Mouse (Mus musculus) neural tube, embryonic 12.5 days (tissue): ENCODE measurements around the gene Rapgef5. TPM values are rescaled to one million over a fixed set of nuclear protein-coding genes. Genes with fewer than 3 reads are reported as not detected.

Experiments
- ATAC-seq: fragments of 200-750 bp; cut with Nextera tagmentation; 2 replicates; pipeline ENCODE4 v1.8.0; 2017; ENCODE audit warnings: low read depth, mild to moderate bottlenecking, moderate TSS enrichment, moderate library complexity; ENCODE audit not compliant: low FRiP score
- H3K27ac ChIP-seq: fragments of 300-500 bp; sonication (generic); 2 replicates; pipeline ENCODE4 v1.5.1; 2016
- H3K27me3 ChIP-seq: fragments of 300-500 bp; sonication (generic); replicated peaks from 2 replicates; pipeline ENCODE4 v1.6.1; 2016; ENCODE audit warnings: mild to moderate bottlenecking
- H3K36me3 ChIP-seq: fragments of 300-500 bp; sonication (generic); 2 replicates; pipeline ENCODE4 v1.6.1; 2016; ENCODE audit warnings: mild to moderate bottlenecking
- H3K4me1 ChIP-seq: fragments of 300-500 bp; sonication (generic); 2 replicates; pipeline ENCODE4 v1.6.1; 2016
- H3K4me2 ChIP-seq: fragments of 300-500 bp; sonication (generic); replicated peaks from 2 replicates; pipeline ENCODE4 v1.6.1; 2016; ENCODE audit warnings: mild to moderate bottlenecking
- H3K4me3 ChIP-seq: fragments of 300-500 bp; sonication (generic); 2 replicates; pipeline ENCODE4 v1.5.1; 2016
- H3K9ac ChIP-seq: fragments of 300-500 bp; sonication (generic); 2 replicates; pipeline ENCODE4 v1.6.1; 2016; ENCODE audit warnings: mild to moderate bottlenecking
- H3K9me3 ChIP-seq: fragments of 300-500 bp; sonication (generic); 2 replicates; pipeline ENCODE4 v1.6.1; 2016; ENCODE audit warnings: mild to moderate bottlenecking
- WGBS: fragments of 180-500 bp; shearing (Covaris S2); methylation state at CpG from one replicate; pipeline ENCODE4 v1.1.7; 2016; 5-methylcytosine and 5-hydroxymethylcytosine counted together
- polyA plus RNA-seq: library from polyadenylated mRNA; unstranded; fragments of >200 nt; fragmentation: Nextera tagmentation; extraction: Ambion mirVana; gene quantifications from 2 replicates; pipeline ENCODE4 v1.2.1, GENCODE M21; 2016

The Rapgef5 gene
- polyA plus RNA-seq, 1 experiment from 2014 or later = 35.8 TPM

DNA sequence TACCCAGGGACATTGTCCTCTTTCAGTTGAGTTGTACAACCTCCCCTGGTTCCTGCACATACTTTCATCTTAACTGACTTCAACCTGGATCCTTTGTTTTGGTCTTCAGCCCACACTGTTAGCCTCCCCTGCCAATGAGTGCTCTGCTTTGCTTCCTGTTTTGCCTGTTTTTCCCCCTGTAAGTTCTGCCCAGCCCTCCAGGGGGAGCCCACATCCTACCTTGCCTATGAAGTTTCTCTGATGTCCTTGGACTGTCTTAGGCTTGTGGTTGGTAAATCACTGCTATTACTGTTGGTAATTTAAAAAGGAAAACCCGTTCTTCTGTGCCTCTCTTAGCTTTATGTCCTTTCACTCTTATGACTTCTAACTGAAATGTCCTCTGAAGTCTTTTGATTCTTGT is 69.8 kb downstream of the Rapgef5 start:
- Histone ChIP-seq H3K27me3 (no peaks in the 10 kb centered on the region), H3K4me1 (no peaks in the 10 kb centered on the region), H3K4me2 (no peak overlapping the region), H3K27ac (no peak overlapping the region), H3K4me3 (no peak overlapping the region), H3K9ac (no peak overlapping the region), H3K36me3 (no peaks in the 10 kb centered on the region), H3K9me3 (no peaks in the 10 kb centered on the region)
- WGBS = 27% methylated on average over 1 of the region's 1 CpGs
- ATAC-seq = peak; percentile 50; the same call in 1 of the 2 replicates

DNA sequence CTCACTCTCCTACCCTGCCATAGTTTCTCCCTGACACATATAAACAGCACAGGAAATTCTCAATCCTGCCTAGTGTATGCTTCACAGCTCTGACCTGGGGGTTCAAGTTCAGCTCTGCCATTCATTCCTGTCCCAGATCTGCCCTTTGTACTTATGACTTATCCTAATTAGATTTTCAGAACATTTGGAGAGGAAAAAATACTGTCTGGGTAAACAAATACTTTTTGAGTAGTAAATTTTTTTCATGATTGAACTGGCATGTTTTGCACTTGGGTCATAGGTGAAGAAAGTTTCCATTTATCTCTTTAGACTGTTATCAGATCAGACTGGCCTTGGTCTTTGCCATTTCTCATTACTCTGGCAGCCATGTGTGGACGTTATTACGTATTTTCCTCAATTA is 72.9 kb downstream of the Rapgef5 start:
- H3K4me2 ChIP-seq = no peak overlapping the region
- H3K9ac ChIP-seq = no peak overlapping the region
- no peak overlapping the region for H3K4me3 ChIP-seq
- no peaks in the 10 kb centered on the region; the same call in 1 of the 2 replicates for H3K4me1 ChIP-seq
- no peak overlapping the region for H3K27ac ChIP-seq
- no peaks in the 10 kb centered on the region for H3K9me3 ChIP-seq
- no peaks in the 10 kb centered on the region for H3K27me3 ChIP-seq
- ATAC-seq = no peak
- 92% methylated on average over 2 of the region's 2 CpGs for WGBS
- no peaks in the 10 kb centered on the region for H3K36me3 ChIP-seq

DNA sequence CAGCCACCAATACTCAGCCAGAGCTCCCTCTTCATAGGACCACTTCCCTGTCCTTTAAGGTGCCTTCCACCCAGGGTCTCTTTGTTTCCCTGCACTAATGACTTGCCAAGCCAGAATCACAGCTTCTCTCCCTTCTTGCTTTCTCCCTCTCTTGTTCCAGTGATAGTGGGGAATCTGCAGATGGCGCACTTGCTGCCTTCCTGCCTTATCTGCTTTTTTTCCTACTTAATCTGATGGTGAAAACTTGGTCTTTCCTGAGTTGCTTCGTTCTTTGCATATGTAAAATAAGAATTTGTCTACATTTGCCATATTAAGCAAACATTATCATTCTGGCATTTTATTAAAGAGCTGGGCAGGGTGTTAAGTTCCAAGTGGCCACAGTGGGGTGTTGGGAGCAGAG is 75.7 kb downstream of the Rapgef5 start:
- no peak for ATAC-seq

DNA sequence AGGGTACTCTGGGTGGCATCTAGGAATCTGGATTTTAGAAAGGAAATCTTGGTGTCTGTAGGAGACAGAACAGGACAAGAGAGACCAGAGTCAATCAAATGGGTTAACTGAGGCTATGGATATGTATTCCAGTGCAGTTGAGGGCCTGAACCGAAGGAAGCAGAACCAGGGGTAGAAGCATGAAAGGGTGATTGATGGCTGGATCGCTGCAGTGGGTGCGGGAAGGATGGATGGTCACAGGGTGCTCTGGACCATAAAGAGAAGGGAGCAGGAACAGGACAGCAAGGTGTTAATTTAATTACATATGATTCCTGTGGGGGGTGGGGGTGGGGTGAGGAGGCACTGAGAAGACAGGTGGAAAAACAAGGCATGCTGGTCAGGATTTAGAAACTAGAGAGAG is 76.3 kb downstream of the Rapgef5 start:
- WGBS = 42% methylated on average over 3 of the region's 3 CpGs
- no peak overlapping the region for H3K4me3 ChIP-seq
- H3K9me3 ChIP-seq = peaks cover 6% of the 10 kb centered on the region; the same call in 1 of the 2 replicates
- H3K27me3 ChIP-seq = no peaks in the 10 kb centered on the region
- H3K27ac ChIP-seq = no peak overlapping the region
- H3K9ac ChIP-seq = no peak overlapping the region
- no peak for ATAC-seq
- H3K4me1 ChIP-seq = no peaks in the 10 kb centered on the region; the same call in 1 of the 2 replicates
- H3K4me2 ChIP-seq = no peak overlapping the region
- no peaks in the 10 kb centered on the region for H3K36me3 ChIP-seq

More for the DNA sequence above, 75.7 kb downstream of the Rapgef5 start:
- H3K4me1 ChIP-seq = no peaks in the 10 kb centered on the region; the same call in 1 of the 2 replicates
- no peak overlapping the region for H3K9ac ChIP-seq
- H3K9me3 ChIP-seq = peaks cover 2% of the 10 kb centered on the region; the same call in 1 of the 2 replicates
- no peak overlapping the region for H3K4me3 ChIP-seq
- 25% methylated on average over 2 of the region's 2 CpGs for WGBS
- no peak overlapping the region for H3K4me2 ChIP-seq
- H3K27me3 ChIP-seq = no peaks in the 10 kb centered on the region
- no peaks in the 10 kb centered on the region for H3K36me3 ChIP-seq
- H3K27ac ChIP-seq = no peak overlapping the region

DNA sequence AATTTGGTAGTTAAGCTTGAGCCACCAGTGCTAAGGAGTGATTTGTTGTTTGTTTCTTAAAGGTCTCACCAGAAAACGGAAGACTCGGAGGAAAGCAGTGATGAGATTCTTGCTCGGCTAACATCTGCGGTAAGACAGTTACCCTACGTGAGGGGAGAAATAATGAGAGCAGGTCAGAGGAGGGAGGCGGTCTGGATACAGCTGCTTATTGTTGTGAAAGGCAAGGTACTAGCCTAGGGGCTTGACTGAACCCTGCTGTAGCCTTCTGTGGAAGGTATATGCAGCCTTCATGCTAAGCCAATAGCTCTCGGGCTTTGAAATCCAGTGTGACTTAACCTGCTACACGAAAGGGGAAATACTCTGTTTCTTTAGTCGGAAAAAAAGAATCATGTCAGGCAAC is 78.9 kb downstream of the Rapgef5 start:
- Histone ChIP-seq H3K4me2 (no peak overlapping the region), H3K27ac (no peak overlapping the region), H3K4me1 (no peaks in the 10 kb centered on the region; the same call in 1 of the 2 replicates), H3K9me3 (peaks cover 6% of the 10 kb centered on the region; the same call in 1 of the 2 replicates), H3K36me3 (no peaks in the 10 kb centered on the region), H3K9ac (no peak overlapping the region), H3K4me3 (no peak overlapping the region), H3K27me3 (no peaks in the 10 kb centered on the region)
- WGBS = 79% methylated on average over 9 of the region's 9 CpGs
- ATAC-seq = no peak

DNA sequence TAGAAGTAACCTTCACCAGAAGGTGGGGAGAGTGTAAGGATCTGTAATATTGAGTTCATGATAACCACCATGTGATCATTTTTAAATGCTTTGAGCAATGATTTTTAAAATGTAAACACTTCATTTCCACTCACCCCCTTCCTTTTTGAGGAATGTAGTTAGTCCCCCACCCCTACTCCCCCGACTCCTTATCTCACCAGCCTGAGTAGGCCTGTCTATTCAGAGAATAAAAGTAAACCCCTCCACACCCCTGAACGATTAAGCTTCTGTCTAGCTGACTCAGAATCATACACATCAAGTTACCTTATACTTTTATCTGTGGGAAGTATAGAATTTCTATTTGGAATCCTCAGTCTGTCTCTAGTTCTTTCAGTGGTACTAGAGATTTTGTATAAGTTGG is 81.9 kb downstream of the Rapgef5 start:
- ATAC-seq = no peak
- no peaks in the 10 kb centered on the region for H3K36me3 ChIP-seq
- no peak overlapping the region for H3K27ac ChIP-seq
- 87% methylated on average over 2 of the region's 2 CpGs for WGBS
- H3K9me3 ChIP-seq = peaks cover 6% of the 10 kb centered on the region; the same call in 1 of the 2 replicates
- no peaks in the 10 kb centered on the region for H3K4me1 ChIP-seq
- H3K9ac ChIP-seq = no peak overlapping the region
- no peak overlapping the region for H3K4me3 ChIP-seq
- no peaks in the 10 kb centered on the region for H3K27me3 ChIP-seq
- no peak overlapping the region for H3K4me2 ChIP-seq

DNA sequence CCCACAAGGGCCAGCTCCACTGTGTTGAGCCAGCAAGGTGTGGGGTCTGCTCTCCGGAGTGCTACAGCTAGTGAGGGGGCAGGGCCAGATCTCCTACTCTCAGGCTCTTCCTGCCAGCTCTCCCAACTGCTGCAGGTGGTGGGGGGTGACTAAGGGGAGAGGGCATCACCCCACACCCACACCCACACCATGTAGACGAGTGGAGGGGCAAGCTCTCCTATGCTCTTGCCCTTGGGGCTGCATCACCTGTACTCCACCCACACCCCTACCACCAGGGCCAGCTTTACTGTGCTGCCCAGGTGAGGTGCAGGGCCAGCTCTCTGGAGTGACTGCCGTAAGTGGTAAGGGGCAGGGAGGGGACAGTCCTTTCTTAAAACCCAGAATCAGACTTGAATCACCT is 89.7 kb downstream of the Rapgef5 start:
- ATAC-seq = no peak

DNA sequence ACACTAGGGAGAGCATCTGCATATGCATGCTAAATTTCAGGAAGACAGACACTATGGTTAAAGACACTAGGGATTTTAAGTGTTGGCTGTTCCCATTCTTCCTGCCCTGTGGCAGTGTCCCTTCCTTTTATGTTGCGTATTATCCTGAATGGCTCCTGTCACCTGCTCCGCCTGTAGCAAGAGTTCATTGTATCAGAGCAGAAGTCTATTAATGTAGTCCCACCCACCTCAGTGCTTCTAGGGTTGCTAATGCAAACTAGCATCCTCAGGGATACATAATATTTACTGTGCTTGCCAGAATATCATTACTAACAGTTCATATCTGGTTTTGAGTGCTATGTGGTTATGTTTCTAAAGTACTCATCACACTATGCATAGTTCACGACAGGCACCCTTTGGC is 96.4 kb downstream of the Rapgef5 start:
- no peaks in the 10 kb centered on the region for H3K9me3 ChIP-seq
- H3K4me2 ChIP-seq = no peak overlapping the region
- ATAC-seq = peak; percentile 48; the same call in 1 of the 2 replicates
- no peaks in the 10 kb centered on the region; the same call in 1 of the 2 replicates for H3K4me1 ChIP-seq
- H3K4me3 ChIP-seq = no peak overlapping the region
- H3K27ac ChIP-seq = no peak overlapping the region
- WGBS = 65% methylated on average over 3 of the region's 3 CpGs
- no peaks in the 10 kb centered on the region for H3K36me3 ChIP-seq
- no peak overlapping the region for H3K9ac ChIP-seq
- H3K27me3 ChIP-seq = no peaks in the 10 kb centered on the region

More for the DNA sequence above, 89.7 kb downstream of the Rapgef5 start:
- Histone ChIP-seq H3K36me3 (no peaks in the 10 kb centered on the region), H3K27me3 (no peaks in the 10 kb centered on the region), H3K9ac (no peak overlapping the region), H3K4me1 (no peaks in the 10 kb centered on the region), H3K4me2 (no peak overlapping the region), H3K4me3 (no peak overlapping the region), H3K9me3 (no peaks in the 10 kb centered on the region), H3K27ac (no peak overlapping the region)
- 75% methylated on average over 3 of the region's 3 CpGs for WGBS

DNA sequence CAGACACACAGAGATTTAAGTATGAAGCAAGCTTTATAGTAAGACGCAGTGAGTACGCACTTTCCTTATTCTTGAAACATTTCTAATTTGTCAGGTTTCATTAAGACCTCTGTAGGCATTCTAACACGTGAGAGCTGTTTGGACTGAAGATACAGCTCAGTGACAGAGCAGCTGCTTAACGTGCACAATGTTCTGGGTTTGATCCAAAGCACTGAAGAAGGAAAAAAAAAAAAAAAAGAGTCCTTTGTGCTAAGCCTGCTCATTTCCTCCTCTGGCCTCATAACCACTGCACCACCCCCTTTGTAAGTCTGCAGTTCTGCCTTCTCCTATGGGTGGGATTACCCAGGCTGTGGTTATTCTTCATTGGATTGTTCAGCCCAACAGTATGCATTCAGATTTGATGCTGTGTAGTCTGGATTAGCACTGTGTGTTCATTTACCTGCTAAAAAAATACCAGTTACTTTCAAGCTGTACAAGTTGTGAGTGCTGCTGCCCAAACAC is 103.3 kb downstream of the Rapgef5 start:
- Histone ChIP-seq H3K27ac (no peak overlapping the region), H3K4me2 (no peak overlapping the region), H3K4me3 (no peak overlapping the region), H3K9ac (no peak overlapping the region), H3K4me1 (no peaks in the 10 kb centered on the region), H3K27me3 (0 out of 2 replicates have a peak, but pooled peaks cover 3% of the 10 kb centered on the region), H3K36me3 (no peaks in the 10 kb centered on the region), H3K9me3 (no peaks in the 10 kb centered on the region)
- WGBS = 70% methylated on average over 4 of the region's 4 CpGs
- no peak for ATAC-seq

DNA sequence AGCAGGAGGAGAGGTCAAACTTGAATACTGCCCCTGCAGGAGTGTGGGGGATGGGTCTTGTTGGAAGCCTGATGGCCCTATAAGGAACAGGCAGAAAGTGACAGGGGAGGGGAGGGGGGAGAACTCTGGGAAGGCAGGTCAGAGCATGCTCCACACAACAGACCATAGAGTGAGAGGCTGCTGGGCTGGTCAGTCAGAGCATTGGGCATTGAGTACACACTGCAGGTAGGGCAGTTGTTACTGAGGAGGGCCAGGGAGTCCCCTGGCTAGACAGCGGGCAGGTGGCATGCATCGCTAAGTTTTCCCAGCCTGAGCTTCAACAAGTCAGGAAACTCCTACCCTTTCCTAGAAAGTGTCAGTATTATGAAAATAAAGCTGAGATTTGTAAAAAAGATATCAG is 106.7 kb downstream of the Rapgef5 start:
- Histone ChIP-seq H3K27me3 (0 out of 2 replicates have a peak, but pooled peaks cover 5% of the 10 kb centered on the region), H3K9ac (no peak overlapping the region), H3K4me3 (no peak overlapping the region), H3K4me1 (peaks cover 3% of the 10 kb centered on the region), H3K36me3 (no peaks in the 10 kb centered on the region), H3K27ac (no peak overlapping the region), H3K9me3 (no peaks in the 10 kb centered on the region), H3K4me2 (no peak overlapping the region)
- ATAC-seq = no peak
- 87% methylated on average over 2 of the region's 2 CpGs for WGBS

DNA sequence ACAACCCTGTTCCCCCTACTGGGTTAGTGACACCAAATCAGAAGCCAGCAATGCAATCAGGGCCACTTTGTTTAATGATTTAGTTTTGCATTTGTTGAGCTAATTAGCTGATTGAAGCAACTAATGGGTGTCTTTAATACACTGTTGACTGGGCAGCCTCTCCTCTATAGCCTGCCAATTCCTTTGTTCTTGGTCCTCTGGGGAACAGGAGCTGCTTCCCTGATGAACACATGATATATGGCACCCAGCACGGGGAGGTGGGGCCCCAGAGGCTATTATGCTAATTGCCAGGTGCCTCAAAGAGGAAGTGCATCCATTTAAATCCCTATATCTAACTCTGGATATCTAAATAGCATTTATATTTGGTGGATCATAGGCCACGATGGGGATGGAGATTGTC is 111.0 kb downstream of the Rapgef5 start:
- no peaks in the 10 kb centered on the region for H3K9me3 ChIP-seq
- H3K4me3 ChIP-seq = no peak overlapping the region
- no peaks in the 10 kb centered on the region for H3K36me3 ChIP-seq
- H3K27ac ChIP-seq = no peak overlapping the region
- H3K4me2 ChIP-seq = no peak overlapping the region
- peaks cover 11% of the 10 kb centered on the region for H3K4me1 ChIP-seq
- no peak overlapping the region for H3K9ac ChIP-seq
- H3K27me3 ChIP-seq = 0 out of 2 replicates have a peak, but pooled peaks cover 5% of the 10 kb centered on the region
- WGBS = 14% methylated on average over 2 of the region's 2 CpGs
- peak; percentile 99 for ATAC-seq

DNA sequence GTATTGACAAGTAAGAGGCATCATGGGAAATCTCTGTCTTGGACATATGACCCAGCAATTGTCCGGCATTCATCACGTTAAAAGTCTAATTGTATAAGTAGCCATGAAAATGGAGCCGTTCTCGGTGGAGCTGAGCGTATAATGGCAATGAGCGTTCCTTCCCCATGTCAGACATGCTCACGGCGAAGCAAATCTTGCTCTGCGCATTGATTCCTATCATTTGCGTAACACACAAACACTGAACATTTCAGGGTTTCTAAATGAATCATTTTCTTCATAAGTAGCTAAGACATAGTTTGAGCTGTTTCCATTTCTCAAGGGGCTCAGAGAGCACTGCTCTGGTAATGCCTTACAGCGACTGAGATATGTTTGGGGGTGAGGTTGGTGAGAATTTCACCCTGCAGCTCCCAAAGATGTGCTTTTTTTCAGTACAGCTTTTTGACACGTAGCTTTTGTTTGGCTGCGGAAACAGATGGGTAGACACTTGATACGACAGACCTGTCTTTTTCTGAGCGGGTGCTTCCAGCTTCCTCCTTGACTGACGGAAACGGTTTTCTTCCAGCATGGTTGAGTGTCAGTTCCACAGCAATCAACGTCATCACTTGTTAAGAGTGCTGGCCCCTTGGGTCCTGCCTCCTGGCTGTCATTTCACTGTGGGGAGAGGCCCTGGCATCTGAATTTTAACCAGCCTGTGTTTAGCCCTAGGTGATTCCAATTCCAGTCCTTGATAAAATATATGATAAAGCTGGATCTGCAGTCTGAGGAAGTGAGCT is 112.2 kb downstream of the Rapgef5 start:
- Histone ChIP-seq H3K27ac (no peak overlapping the region), H3K4me3 (no peak overlapping the region), H3K4me2 (no peak overlapping the region), H3K9ac (no peak overlapping the region), H3K36me3 (no peaks in the 10 kb centered on the region), H3K27me3 (0 out of 2 replicates have a peak, but pooled peaks cover 5% of the 10 kb centered on the region), H3K4me1 (peaks cover 11% of the 10 kb centered on the region), H3K9me3 (no peaks in the 10 kb centered on the region)
- no peak for ATAC-seq
- whole genome bisulfite sequencing = 45% methylated on average over 18 of the region's 18 CpGs
